Mouse (Mus musculus) left cerebral cortex, adult 11 months (tissue): Measurements from ENCODE around the gene Nrg4.
"Not testable (repeated sequence)": the region's sequence is repeated elsewhere in the genome, so short reads cannot be mapped to it uniquely, and the experiment has no call there.

Experiments
- DNase-seq: peaks from one replicate; pipeline ENCODE4 v3.0.0; 2022; ENCODE audit warnings: low spot score

The Nrg4 gene

DNA sequence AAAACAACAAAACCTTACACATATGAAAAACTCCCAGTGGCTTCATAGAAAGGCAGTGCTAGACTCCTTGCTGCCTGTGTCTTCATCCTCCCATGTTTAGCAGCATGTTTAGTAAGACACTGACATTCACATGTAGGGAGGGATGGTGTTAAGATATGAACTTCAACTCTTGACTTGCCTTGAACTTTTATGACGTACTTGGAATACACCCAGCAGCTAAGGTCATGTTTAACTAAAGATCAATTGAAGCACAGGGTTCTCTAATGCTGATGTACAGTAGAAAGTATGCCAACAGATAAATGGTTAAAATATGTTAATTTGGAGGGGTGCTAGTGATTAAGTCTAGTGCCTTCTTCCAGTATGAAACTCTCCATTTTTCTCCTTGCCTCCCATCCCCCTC, 4.0 kb downstream of the Nrg4 start:
- DNase-seq = no peak

DNA sequence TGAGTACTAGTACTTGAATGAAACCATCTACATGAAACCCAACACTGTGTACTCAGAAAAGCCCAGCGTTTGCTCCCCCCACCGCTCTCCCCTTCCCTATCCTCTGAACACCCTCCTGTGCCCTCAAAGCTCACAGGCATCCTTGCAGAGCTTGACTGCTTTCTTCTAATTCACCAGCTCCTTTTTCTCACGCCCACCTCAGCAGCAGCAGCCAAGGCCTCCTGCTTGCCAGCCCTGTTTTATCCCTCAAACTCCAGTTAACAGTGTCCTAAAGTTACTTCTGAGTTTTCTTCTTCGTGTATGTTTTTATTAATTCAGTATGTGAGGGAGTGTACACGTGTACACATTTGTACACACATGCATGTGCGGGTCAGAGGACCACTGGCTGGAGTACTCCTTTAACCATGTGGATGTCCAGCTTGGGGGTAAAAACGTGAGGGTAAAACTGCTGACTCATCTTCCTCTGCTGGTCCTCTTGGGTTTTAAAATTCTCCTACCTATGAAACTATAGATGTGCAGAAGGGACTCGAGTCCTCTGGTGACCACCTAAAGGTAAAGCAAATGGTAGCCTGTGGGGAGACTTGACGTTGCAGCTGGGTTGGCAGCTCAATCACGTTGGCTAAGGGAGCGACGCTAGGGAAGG, 12.9 kb downstream of the Nrg4 start:
- no peak for DNase-seq

DNA sequence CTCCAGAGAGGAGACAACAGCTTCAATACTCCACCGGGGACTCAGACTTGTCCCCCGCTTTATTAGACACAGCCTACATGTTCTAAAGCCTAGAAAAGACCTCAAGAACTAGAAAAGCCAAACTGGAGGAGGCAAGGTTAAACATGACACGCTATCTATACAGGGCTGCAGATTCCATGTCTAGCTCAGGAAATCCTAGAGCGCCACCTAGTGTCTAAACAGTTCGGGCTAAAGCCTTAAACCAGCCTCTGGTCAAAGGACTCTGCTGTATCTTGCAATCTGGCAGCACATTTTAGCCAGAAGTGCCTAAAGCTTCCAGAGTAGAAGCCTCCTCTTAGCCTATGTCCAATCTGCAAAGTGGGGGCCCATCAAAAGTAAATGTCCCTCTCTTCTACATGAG, 15.1 kb downstream of the Nrg4 start:
- peak; percentile 67 for DNase-seq

DNA sequence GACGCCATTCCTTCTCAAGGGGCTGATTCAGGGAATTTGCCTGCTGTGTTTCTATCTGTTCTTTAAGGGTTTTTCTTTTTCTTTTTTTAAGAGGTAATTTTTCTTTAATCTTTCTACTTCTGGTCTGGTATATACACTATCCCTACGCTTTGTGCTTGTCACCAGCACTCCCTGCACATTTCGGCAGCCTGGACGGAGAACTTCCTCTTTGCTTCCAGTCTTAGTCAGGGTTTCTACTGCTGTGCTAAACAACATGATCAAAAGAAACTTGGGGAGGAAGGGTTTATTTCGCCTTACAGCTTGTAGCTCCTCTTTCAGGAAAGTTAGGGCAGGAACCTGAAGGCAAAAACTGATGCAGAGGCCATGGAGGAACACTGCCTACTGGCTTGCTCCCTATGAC, 18.2 kb downstream of the Nrg4 start:
- no peak for DNase-seq

DNA sequence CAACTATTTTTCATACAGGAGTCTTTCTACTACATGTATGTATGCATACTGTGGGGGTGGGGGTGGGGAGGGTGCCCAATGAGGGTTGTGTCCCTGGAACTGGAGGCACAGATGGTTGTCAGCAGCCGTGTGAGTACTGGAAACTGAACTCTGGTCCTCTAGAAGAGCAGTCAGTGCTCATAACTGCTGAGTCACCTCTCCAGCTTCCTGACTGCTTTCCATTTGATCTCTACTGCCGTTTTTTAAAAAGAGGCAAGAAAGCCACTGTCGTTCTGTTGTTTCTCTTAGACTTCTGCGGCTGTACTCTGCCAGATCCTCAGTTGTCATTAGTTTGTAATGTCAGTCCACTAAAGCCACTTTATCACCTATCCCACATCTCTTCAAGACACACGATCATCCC, 19.1 kb downstream of the Nrg4 start:
- no peak for DNase-seq

DNA sequence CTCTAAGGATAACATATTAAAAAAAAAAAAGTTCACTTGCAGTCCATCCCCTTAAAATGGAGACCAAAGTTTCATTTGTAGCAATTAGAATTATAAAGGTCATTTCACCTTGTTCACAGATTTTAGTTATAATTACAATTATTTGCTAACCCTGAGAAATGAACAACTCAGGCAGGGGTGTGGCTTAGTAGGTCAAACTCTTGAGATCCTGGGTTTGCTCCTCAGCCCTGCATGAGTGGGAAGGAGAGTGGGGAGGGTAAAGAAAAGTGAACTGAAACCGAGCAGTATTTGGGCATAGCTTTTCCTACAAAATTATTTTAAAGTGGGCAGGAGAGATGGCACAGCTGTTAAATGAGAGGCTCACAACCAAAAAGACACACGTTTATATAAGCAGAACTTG, 19.6 kb downstream of the Nrg4 start:
- no peak for DNase-seq

DNA sequence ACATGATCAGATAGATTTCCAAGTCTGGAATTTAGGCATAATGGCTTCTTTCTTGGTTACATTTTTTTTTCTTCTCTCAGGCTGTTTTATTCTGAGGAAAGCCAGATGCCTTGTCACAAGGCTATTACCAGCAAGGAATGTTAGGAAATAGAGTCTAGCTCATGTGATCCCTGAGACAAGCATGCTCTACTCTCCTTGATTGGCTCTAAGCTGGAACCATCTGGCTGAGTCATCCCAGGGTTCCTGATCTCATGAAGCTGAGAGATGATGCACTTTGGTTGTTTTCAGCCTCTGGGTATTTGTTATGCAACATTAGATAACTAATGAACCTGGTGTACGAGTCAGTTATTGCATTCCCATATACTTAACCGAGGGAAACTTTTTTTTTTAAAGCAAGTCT, 30.4 kb downstream of the Nrg4 start:
- no peak for DNase-seq

DNA sequence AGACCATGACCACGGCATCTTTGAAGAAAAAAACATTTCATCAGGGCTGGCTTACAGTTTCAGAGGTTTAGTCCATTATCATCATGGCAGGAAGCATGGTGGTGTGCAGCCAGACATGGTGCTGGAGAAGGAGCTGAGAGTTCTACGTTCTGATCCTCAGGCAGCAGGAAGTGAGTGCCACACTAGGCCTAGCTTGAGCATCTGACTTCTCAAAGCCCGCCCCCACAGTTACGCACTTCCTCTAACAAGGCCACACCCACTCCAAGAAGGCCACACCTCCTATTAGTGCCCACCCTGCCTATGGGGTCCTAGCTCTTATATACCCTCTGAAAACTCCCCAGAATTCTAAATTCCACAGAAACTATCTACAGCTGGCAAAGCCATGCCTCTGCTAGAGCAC, 34.7 kb downstream of the Nrg4 start:
- no peak for DNase-seq

DNA sequence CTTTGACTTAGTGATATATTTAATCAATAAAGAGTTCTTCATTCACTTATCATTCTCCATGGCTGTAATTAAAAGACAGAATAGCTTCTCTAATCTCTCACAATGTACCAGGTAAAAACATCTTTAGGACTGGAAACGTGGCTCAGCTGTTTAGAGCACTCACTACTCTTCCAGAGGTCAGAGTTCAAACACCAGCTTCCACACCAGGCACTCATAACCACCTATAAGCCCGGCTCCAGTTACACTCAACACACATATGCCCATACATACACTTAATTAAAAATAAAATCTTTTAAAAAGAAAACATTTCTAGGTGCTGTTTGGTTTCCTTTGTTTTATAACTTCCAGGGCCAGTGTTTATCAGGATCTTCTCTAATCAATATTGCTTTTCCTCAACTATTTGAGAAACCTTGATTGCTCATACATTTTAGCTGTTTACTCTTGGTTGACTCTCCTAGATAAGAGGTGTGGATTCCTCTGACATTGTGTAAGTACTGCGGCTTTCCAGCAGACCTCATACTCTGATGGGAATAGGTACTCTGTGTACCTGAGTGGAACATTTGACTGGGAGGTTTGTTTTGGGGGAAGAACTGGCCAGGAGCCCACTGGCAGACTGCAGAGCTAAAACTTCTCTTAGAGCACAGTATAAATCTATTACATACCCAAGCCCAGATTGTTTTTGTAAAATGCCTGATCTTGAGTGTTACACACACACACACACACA, 37.0 kb downstream of the Nrg4 start:
- DNase-seq = no peak

DNA sequence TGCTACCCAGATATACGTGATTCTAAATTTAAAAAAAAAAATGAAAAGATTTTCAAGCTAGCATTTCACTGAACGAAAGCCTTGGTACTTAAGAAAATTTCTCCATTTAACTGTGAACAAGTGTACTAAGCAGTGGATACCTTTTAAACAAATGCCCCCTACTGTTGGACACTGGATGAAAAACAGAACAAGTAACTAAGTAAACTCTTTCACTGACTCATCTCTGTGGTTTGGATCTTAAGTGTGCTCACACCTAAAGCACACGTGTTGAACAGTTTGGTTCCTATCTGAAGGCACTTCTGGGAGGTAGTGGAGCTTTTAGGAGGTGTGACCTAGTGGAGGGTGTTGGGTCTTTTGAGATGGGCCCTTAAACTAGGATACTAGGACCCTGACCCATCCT, 41.4 kb downstream of the Nrg4 start:
- DNase-seq = no peak

DNA sequence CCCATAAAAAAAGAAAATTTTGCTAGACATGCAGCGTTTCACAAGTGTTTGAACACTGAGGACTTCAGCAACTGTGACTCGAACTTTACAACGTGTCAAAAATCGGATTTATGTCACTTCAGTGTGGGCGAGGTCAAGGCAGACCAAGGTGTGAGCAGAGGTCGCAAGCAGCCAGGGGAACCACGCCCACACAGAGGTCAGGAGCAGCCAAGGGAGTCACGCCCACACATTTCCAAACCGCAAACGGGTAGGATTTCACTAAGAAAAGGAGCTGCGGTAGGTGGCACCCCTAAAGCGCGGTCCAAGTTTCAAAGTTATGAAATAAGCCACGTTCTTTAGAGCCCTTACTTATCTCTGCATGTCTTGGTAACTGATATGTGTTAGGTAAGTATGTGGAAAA, 43.1 kb downstream of the Nrg4 start:
- no peak for DNase-seq

DNA sequence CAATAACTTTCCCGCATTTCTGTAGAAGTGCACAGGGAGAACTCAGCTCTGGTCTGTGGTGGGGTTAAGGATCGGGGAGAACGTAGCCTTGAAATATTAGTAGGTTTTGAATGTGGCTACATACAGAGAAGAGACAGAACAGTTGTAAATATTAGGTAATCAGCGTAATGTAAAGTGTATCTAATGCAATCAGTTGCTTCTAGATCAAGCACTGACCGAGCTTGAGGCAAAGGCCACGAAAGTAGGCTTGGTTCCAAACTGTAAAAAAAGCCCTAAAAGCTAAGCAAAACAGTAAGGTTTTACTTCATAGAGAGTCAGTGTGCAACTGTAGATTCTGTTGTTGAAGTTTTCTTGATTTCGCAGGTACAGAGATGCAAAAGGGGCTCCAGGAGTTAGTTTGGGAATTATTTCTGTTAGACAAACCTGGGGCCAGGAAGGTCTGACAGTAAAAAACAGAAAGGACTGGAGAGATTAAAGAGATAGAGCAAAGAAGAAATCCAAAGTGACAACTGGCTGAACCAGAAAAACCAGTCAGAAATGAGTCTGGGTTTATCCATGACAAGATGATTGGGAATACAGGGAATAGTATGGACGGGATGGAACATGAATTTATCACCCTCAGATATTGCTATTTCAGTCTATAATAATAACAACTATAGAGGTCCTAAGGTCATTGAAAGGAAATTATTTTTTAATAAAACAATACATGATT, 47.4 kb downstream of the Nrg4 start:
- DNase-seq = no peak

DNA sequence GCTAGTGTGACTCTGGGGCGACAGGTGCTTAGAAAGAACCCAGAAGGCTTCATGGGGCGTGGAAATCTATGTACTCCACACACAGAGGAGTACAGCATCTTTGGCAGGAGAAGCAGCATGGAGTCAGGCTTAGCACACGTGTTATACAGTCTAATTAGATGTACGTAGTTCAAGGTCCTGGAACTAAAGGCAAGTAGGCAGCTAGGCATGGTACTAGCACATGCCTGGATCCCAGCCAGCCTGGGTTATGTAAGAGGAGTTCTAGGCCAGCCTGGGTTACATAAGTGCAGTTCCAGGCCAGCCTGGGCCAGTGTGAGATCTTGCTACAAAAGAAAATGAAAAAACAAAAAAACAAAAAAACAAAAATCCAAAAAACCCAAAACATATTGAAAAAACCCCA, 49.1 kb downstream of the Nrg4 start:
- DNase-seq = no peak

DNA sequence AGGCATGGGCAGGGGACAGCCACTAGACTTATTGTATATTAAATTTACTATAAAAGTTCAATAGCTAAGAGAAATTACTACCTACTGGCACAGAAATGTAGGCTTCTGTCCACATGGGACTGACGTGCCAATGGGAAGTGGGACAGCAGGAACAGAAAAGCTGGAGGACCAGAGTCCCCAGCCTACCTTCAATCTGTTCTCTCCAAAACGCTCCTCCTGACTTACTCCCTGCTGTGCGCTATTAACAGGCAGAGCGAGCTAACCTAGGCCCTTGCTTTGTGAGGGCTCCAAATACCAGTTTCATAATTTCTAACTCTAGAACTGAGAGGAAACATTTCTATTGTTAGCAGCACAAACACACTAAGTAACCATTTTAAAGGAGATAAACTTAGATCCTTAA, 52.7 kb downstream of the Nrg4 start:
- DNase-seq = no peak

DNA sequence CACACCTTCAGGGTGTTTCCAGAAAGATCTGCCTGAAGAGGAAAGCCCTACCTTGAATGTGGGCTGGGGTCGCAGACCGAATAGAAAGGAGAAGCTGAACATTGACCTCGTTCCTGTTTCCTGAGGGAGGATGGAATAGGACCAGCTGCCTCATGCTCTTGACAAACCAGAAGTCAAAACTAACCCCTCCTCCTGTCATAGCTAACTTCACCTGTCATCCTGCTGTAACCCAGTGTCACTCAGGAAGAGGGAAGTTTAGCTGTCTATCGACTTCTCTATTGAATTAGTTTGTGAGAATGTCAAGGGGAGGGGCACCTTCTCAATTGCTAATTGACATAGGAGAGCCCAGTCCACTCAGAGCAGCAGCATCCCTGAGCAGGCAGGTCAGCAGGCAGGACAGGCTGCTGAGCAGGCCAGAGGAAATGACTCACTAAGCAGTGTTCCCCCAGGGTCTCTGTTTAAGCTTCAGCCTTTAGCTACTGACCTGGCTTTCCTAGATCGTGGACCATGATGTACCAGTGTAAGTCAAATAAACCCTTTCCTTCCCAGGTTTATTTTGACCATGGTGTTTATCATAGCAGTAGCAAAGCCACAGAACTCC, 54.6 kb downstream of the Nrg4 start:
- no peak for DNase-seq

DNA sequence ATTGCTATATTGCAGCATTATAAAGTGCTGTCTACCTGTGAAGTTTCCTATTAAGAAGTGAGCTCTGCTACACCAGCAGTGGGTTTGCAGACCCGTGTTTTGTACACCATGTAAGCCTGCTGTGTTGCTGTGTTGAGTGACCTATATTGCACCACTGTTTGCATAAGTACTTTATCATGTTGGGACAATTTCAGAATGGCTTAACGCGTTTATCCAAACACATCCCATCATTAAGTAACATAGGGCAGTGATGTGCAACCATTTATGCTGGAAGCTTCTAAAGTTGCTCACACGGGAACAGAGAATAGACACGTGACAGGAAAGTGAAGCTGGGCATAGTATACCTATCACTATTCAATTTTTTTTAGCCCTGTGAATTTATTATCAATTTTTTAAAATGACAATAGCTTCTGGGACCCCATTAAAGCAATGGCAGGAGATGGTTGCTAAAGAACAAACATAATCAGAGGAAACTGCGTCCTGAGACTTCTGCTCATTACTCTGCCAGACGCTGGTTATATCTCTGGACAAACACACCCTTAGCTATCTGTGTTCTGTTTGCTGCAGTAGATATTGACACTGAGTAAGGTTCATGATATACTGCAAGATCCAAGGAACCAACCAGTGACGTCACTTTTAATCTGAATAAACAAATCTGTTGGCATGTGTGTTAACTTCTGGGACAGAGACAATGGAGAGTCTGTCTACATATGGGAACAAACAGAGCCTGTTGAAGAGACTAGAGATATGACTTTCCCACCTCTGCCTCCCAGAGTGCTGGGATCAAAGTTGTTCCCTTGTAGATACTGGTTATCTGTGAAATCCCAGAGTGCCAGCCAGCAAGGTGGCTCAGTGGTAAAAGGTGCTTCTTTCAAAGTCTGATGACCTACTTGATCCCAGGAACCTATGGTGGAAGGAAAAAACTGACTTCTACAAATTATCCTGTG, 62.0 kb downstream of the Nrg4 start:
- DNase-seq = no peak

DNA sequence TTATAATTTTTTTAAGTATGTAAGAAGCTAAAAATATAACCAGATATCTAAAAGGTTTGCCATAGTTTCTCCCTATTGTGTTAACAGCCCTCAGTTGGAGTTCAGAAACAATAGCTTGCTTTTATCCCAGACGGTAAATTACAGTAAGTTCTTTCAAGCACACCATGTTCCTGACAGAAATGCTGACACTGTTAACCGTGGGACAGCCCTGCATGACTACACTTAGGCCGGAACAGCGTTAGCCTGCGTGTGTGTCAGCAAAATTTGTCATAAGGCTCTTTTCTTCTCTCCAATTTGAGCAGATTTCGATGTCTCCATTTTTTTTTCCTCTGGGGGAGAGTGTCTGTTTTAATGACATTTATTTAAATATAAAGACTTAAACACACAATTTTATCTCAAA, 66.9 kb downstream of the Nrg4 start:
- no peak for DNase-seq

DNA sequence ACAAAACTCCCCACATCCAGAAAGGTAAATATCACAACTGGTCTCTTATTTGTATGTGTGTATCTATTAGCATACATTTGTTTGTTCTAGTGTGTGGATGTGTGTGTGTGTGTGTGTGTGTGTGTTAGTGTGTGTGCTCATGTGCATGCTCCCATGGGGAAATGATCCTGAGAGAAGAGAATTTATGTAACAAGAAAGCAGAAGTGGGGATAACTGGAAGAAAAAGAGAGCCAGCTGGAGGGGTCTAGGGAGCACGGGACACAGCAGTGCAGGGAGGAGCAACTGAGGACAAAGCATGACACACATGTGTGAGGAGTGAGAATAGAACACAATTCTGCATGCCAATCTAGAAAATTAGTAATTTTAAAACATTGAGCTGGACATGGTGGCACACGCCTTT, 69.5 kb downstream of the Nrg4 start:
- no peak for DNase-seq

DNA sequence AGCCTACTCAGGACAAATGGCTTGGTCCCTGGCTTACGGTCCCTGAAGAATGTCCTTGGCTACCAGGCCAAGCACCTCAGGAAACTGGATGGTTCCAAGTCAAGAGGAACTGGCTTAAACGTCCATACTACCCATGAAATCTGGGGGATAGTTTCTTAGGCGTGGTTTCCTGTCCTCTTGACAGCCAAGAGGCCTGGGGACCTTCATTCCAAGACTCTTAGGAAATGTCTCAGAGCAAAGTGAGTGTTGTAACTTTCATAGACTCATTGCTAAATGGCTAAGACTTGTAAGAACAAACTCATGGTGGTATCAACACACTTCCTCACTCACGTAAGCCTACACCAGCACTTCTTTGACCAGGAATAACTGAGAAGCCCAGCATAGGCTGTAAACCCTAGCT, 71.0 kb downstream of the Nrg4 start:
- no peak for DNase-seq

DNA sequence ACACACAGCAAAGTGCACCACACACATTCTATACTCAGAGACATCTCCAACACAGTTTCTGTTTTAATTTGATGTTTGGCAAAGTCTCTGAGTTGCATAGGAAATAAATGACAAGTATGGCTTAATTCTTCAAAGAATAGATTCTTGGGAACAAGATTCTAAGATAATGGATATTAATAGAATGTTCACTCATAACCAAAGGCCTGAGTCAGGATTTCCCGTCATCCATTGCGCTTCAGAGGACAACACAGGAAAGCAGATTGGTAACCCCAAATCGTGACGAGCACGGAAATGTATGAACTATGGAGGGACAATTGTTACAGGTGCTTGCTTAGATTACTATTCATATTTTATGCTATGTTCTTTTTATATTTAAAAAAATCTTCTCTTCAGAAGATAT, 71.6 kb downstream of the Nrg4 start:
- no peak for DNase-seq

DNA sequence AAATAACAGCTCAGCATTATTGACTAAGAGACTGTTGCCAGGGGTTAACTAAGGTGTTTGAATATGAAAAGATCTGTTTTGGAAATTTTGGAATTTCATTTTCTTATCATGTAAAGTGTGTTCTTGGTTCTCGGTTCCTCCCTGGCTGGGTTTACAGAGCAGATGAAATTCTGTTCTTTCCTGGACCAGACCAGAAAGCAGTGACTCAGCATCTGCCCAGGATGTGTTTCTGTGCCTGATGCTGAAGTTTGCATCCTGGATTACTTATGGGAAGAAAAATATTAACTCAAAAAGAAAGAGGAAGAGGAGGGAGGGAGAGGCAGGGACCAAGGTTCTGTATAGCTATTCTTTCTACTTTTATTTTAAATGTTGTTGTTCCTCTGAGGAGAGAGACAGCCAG, 72.8 kb downstream of the Nrg4 start:
- no peak for DNase-seq

DNA sequence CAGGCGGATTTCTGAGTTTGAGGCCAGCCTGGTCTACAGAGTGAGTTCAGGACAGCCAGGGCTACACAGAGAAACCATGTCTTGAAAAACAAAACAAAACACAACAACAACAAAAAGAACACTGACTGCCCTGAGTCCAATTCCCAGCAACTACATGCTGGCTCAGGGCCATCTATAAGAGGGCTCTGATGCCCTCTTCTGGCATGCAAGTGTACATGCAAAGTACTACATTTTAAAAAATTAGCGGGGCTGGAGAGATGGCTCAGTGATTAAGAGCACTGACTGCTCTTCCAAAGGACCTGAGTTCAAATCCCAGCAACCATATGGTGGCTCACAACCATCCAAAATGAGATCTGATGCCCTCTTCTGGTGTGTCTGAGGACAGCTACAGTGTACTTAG, 74.5 kb downstream of the Nrg4 start:
- DNase-seq = not testable (repeated sequence)
